Mouse (Mus musculus) megakaryocyte progenitor cell, adult 5-6 weeks (primary cell): Measurements from ENCODE around the gene Zfp697. TPM values are rescaled to one million over a fixed set of nuclear protein-coding genes. Genes with fewer than 3 reads are reported as not detected.
"Not testable (repeated sequence)": the region's sequence is repeated elsewhere in the genome, so short reads cannot be mapped to it uniquely, and the experiment has no call there.

Source experiments
- ATAC-seq: replicated peaks from 2 replicates; pipeline ENCODE4 v1.8.0; 2016; ENCODE audit warnings: mild to moderate bottlenecking, moderate TSS enrichment, inconsistent platforms; ENCODE audit not compliant: poor library complexity
- total RNA-seq, 2 experiments: library from RNA; stranded (forward) in 1 of 2; stranded (reverse) in 1 of 2; fragments of 157-497, 149-512 nt in 1 of 2; fragments of 200-1000 nt in 1 of 2; gene quantifications; 2 replicates each; pipeline versions ENCODE4 v1.2.3 to v1.2.4; 2015 to 2017

Gene Zfp697
- total RNA-seq, 2 experiments from 2014 or later = 0.54 to 1.2 TPM

GRCm38 (mm10) chr3:98616244-98616643, 234.0 kb downstream of the Zfp697 start:
- ATAC-seq = peak; percentile 75

GRCm38 (mm10) chr3:98616786-98617185, 234.5 kb downstream of the Zfp697 start:
- peak; percentile 46; the same call in 1 of the 2 replicates for ATAC-seq

DNA sequence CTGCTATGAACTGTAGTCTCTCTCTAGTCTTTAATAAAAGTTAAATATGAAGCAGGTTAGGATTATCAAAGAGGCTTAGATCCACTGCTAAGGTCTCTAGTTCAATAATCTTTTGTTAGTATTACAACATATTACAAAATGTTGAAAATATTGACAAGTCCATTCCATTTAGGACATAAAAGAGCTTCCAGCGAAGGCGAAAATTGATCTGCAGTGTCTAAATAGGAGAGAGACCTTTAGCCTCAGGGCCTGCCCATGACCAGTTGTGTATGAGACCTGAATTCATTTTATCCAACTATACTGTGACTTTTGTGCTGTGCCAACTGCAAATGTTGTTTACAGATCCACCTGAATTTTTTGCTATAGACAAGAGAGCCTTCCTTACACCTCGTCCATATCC, 247.4 kb downstream of the Zfp697 start:
- ATAC-seq = no peak

DNA sequence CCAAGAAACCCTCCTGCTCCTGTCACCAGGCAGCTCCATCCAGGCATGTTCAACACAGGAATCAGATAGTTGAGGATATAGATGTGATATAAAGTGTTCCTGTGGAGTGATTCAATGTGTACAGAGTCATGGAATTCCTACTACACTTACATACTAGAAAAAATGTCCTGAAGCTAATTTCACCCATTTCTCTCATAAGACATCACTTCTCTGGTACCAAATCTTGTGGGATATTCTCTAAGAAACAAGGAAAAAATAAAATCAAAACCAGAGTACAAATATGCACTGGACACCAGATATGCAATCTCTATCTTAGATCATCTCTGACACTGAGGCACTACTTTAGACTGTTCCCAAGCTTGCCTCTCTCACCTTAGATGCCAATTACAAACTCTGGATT, 247.9 kb downstream of the Zfp697 start, which contains the start of gene Hsd3b5:
Gene Hsd3b5, minus strand, starts transcription at position 101 of the 400 bp plus-strand sequence.
- ATAC-seq = no peak

- no peak for ATAC-seq
These were observed 252.9 kb downstream of the Zfp697 start for GRCm38 (mm10) chr3:98635145-98635544.

DNA sequence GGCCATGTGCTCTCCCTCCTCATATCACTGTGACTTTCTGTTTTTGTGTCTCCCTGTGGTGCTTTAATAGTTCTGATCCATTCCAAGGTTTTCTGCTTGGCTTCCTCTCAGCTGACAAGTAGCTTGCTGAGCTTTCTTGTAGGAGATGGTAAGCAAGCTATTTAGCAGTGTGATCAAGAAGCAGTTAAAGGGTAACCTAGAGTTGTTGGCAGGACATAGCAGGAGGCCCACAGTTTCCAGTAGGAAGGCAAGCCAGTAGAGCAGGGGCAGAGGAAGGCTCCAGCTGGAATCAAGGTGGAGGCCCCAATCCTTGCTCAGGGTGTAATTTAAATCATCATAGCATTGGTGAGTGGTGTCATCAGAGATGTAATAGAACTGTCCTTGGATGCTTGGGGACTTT, 298.5 kb downstream of the Zfp697 start:
- ATAC-seq = no peak

DNA sequence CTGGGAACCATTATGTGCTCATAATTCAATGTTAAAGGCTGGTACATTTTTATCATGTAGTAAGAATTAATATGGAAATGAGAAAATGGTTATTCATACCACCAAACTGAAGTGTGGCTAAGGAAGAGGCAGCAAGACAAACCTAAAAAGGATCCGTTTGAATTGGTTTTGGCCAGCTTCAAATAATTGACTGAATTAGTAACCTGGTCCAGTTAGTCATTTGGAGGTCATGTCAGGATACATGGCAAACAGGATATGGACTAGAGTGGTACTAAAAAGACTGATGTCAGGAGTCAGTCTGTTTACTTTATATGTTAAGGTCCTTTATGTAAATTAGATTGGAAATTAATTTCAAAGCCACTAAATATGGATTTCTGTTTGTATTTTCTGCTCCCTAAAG, 300.1 kb downstream of the Zfp697 start:
- no peak for ATAC-seq

GRCm38 (mm10) chr3:98720740-98721139, 338.5 kb downstream of the Zfp697 start:
- ATAC-seq = no peak

DNA sequence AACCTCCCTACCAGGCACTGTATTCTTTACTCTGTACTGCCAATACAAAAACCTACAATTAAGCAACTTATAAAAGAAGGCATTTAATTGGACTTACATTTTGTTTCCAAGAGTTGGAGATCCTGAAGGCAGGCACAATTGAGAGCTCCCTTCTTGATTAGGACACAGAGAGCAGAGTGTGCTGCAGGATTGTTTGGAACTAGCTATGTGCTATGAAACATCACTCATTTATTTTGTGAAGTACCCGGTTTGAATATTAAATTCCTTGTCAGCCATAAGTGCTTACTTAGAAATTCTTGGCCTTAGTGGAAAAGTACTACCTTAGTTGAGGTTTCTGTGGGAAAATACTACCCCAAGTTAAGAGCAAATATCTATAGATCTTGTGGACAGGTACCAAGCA, 342.1 kb downstream of the Zfp697 start, which contains the start of gene Hsd3b2:
Gene Hsd3b2, minus strand, starts transcription at position 168 of the 400 bp plus-strand sequence.
- no peak for ATAC-seq

- no peak for ATAC-seq
These were observed 344.0 kb downstream of the Zfp697 start for GRCm38 (mm10) chr3:98726281-98726680.

DNA sequence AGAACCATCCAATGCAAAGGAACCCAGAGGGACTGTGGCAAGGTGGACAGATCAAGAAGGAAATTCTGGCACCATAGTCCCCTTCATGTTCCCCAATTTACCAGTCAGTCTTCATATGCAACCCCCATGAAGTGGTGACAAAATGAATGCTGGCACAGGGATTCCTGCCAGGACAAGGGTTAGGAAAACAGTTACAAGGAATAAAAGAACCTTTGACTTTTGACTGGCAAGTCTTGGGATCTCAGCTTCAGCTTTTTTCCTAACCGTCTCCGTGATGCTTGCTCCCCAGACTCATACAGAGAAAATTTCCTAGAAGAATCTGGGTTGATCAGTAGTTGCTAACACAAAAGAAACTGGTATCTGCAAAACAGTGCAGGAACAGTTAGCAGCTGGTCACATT, 351.5 kb downstream of the Zfp697 start:
- ATAC-seq = no peak

- no peak for ATAC-seq
These were observed 352.1 kb downstream of the Zfp697 start for GRCm38 (mm10) chr3:98734340-98734739.

DNA sequence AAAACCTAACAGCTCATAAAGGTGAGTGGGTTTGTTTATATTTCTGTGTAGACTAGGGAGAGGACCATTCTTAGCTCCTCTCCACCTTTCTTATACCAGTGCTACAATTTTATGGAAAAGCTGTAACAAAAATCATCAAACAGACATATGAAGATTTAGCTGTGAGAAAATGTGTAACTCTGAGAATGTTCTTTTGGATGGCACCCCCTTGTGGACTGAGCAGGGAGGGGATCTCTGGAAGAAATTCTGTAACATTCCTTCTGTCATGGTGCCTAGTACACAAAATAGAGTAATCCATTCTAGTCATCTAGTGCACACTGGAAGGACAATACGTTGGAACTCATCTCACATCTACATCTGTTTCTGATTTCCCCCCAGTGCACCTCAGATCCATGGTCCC, 358.8 kb downstream of the Zfp697 start:
- ATAC-seq = not testable (repeated sequence)

- no peak for ATAC-seq
These were observed 369.9 kb downstream of the Zfp697 start for GRCm38 (mm10) chr3:98752171-98752570.

DNA sequence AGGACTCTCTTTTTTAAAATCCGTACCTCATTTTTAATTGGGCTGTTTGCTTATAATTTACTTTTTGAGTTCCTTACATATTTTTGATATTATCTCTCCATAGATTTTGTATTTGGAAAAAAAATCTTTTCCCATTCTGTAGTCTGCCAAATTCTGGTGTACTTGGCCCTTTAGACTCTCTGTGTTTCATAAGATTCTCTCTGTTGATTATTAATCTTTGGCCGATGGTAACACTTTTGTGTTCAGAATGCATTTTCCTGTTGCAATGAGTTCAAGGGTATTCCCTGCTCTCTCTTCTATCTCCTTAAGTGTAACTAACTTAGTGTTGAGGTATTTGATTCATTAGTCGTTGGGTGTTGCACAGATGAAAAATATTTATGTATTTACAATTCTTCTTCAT, 374.6 kb downstream of the Zfp697 start:
- ATAC-seq = no peak

- no peak for ATAC-seq
These were observed 381.9 kb downstream of the Zfp697 start for GRCm38 (mm10) chr3:98764155-98764554.

DNA sequence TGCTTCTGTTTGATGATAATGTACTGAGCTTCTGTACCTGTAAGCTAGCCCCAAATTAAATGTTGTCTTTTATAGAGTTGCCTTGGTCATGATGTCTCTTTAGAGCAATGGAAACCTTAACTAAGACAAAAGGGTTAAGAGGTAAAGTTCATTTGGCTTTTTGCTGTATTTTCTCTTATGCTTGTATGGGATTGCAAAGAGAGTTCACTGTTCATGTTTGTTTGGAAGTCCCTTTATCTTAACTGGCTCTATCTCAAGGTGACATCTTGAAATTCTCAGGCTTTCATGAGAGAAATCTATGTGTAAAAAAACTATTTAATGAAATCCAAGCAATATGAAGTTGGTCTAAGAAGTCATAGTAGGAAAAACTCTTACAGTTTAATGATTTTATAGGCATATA, 398.7 kb downstream of the Zfp697 start:
- no peak for ATAC-seq

DNA sequence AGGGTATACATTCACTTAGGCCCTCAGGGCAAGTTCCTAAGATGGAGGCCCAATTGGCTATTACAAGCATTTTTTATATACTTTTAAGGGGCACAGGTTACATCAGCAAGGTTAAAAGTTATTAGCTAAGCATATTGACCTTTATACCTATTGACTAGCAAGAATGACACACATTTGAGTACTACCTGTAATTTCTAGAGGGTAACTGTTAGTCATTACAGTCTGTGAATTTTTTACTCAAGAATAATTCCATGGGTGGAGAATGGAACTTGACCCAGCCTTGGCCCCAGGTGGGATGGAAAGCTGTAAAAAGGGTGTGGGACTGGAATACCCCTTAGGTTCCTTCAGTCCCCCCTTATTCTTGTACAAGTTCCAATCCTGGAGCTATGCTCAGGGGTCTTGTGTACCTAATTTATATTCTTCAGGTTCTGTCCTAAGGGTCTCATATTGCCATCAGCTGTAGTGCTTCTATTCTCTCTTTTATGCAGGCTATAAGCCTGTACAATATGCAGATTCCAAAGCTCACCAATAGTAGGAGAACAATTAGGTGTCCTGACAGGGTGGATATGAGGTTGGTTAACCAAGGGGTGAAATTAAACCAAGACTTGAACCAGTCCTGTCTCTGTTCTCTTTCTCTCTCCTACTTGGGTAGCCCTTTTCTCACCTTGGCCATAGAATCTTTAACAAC, 400.1 kb downstream of the Zfp697 start:
- ATAC-seq = no peak

- no peak for ATAC-seq
These were observed 404.3 kb downstream of the Zfp697 start for GRCm38 (mm10) chr3:98786551-98786950.
